Mouse (Mus musculus) adrenal gland, postnatal 10 days (tissue): ENCODE measurements around the gene Ros1. TPM values are rescaled to one million over a fixed set of nuclear protein-coding genes. Genes with fewer than 3 reads are reported as not detected.

ENCODE experiments used
- DNase-seq: peaks from one replicate; pipeline ENCODE4 v3.0.0; 2021; ENCODE audit warnings: mixed read lengths
- total RNA-seq, 2 experiments: library from RNA; stranded (reverse); gene quantifications; 2 replicates each; pipeline ENCODE4 v1.2.3; 2021

Ros1 gene
- total RNA-seq, 2 experiments from 2014 or later = 0.09 TPM; not detected in 1

DNA sequence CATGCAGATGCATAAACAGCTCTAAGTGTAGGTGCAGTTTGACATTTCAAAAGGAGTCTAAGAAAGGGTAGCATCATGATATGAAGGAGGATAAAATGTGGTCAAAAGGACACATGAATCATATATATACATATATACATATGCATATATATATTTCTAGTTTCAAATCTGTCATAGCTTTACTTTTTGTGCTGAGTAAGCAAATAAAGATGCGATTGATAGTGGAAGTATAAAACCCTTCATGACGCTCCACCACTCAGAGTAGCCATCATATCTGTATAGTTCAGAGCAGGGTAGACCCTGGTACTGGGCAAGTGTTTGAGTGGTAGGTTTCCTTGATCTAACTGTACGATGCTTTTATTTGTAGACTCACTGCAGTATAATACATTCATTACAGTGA lies 35.3 kb downstream of the Ros1 start:
- DNase-seq = no peak

DNA sequence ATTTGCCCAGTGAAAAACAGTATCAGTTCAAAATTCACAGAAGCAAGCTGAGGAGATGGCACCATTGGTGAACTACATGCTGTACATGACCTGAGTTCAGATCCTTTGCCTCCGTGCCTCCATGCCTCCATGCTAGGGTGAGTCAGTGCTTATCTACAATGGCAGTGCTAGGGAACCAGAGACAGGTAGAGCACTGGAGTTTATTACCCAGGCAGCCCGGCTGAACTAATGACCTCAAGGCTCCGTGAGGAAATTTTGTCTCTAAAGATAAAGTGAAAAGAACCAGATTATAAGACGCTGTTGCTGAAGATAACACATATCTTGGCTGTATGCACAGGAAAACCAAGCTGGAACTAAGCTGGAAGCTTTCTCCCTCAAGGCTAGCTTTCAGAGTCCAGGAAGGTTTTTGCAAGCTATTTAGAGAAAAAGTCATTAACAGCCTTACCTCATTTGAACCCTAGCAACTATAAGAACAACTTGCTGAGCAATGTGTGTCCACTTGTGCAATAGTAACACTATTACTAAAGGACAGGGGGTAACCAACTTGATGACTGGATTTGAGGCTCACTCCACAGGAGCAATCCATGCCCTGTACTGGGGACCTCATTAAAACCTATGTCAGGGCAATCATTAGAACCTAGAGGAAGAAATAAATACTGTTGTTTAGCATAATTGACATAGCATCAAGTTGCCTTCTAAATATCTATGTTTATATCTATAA lies 61.5 kb downstream of the Ros1 start:
- DNase-seq = no peak

DNA sequence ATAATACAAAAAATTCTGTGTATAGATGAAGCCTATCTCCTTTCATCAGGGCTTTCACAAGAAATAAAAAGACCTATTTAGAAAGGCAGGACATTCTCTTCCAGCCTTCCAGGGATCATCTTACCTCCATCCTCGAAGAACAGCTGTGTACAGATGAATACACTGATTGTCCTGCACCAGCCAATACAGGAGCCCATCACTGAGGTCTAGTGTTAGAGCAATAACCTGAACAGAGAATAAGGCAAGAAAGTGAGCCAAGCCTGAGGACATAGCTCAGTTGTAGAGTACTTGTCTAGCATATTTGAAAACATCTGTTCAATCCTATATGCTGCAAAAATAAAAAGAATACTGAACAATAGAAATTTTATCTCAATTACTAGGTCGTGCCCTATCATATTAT lies 64.3 kb downstream of the Ros1 start:
- DNase-seq = no peak

DNA sequence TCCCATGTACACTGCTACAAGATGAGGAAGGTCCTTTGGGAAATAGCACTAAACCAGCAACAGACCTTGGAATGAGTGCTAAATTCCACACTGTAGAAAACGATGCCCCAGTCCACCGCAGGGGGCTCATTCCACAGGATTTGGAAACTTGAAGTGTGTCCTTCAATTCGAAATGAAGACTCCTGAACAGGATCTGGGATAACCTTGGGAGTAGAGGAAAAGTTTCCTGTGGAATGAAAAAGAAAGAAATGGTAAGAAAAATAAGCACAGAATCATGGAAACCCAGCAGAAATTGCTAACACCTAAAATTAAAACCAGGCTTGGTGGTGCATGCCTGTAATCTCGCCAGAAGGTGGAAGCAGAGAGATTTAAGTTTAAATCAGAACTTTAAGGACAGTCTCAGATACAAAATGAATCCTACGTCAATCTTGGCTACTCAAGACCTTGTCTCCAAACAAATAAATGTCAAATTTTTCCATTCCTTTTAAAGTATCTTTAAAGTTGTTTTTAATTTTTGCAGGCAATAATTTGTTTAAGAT lies 66.1 kb downstream of the Ros1 start:
- no peak for DNase-seq

DNA sequence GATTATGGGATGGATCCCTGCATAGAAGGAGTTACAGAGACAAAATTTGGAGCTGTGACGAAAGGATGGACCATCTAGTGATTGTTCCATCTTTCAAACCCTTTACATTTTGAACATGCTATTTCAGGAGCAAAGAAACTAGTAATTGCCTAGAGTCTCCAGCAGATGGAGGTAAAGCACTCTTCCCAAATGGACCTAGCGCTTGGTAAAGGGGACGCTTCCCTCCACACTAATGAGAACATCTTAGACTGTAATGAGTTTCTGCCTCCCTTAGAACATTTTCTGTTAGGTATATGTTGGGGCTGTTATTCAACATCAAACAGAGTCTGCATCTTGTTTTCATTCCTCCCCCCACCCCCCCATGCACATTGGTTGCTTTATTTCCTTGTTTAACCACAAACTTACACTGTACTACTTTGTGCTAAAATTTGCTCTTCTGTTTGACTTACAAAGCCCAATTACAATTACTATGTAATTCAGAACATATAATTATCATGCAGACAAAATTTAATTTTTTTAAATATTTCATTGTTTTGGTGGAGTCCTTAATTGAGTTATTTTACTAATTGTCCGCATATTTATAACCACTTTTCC lies 88.8 kb downstream of the Ros1 start:
- DNase-seq = peak; percentile 27

DNA sequence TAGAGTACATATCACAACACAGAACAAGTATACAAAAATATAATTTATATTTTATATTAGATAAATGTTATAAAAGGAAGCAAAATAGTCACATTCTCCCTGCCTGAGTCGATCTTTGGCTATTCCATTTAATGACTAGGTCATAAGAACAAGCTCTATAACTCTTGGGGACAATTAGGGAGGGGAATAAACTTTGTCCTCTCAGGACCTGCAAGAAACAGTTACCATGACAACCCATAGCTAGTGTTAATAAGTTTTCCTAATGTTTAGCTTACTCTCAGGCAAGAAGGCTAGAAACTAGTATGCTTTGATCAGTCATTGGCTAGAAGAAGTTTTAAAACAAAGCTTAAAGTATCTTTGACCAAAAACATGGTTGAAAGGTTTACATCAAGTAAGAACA lies 93.8 kb downstream of the Ros1 start:
- DNase-seq = no peak

DNA sequence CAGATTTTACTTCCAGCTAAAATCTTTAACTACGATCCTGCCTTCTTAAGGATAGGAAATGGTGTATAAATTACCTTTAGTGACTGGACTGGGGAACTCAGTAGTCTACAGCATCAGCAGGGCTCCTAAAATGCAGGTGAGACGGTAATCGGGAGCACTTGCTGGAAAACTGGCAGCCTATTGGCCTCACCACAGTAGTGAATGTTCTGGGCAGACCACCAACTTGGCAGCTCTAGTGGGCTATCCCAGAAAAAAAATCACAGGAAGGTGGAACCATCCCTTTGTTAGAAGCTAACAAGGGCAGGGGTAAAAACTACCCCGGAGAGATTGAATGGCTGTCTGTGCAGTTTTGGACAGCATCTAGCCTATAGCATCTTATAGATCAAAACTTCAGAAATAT lies 102.9 kb downstream of the Ros1 start:
- DNase-seq = no peak

DNA sequence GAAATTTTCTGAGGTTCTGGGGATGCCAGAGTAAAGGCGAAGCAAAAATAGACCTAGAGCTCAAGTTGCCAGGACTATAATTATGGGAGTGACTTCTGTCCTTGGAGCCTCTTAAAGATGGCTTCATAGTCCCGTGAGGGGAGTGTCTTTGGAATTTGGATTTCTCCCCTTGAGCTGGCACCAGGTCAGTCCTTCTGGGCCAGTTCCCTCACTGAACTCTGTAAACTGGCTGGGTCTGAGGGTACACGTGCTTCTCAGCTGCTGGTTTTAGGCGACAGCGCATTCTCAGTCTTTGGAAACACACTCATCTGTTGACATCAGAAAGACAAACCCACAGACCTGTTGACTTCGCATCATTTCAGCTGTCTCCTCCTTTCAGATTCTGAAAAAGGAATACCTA lies 108.4 kb downstream of the Ros1 start:
- no peak for DNase-seq

DNA sequence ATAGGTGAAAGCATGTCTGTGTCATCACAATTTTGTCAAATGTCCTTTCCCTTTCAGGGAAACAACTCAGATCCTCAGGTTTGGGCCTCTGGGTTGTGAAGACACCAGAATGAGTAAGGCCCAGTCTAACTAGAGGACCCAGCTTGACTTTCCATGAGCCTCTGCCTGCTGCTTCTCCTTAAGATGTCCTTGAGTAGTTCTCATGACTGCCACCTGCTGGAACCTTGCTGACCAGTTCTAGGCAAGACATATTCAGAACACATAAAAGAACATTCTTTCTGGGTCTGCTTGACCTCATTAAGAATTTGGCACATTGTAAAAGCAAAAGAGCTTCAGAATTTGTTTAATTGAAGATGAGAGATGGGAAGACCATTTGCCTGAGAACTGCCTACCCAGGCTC lies 122.6 kb downstream of the Ros1 start:
- peak; percentile 76 for DNase-seq

DNA sequence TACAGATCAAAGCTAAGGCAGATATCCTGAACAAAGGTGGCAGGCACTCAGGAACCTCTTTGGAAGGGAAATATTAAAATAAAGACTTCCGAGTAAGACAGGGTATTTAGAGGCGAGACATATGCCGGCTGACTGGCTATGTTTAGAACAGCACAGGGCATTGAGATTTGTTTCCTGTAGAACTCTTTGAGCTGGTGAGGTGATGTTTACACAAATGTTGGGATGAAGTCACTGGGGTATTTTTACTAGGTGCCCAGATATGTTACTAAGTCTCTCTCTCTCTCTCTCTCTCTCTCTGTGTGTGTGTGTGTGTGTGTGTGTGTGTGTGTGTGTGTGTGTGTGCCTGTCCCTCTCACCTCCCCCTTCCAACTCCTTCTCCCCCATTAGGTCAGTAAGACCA lies 146.8 kb downstream of the Ros1 start:
- no peak for DNase-seq

DNA sequence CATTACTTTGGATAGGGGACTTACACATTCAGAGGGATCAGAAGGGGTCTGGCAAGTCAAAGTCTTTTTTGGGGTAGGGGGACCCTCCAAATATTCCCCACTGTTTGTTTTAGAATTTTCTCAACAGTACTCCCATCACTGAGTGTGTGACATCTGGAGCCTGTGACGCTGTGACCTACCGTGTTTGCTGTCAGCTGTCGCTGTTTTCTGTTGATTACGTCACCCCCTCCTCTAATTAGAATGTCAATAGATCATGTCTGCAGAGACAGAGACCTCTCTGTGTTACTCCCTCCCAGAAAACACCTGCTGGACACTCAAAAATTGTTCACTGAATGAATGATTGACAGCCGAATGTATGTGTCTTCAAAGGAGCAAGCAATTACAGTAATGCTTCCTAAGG lies 152.0 kb downstream of the Ros1 start:
- no peak for DNase-seq

DNA sequence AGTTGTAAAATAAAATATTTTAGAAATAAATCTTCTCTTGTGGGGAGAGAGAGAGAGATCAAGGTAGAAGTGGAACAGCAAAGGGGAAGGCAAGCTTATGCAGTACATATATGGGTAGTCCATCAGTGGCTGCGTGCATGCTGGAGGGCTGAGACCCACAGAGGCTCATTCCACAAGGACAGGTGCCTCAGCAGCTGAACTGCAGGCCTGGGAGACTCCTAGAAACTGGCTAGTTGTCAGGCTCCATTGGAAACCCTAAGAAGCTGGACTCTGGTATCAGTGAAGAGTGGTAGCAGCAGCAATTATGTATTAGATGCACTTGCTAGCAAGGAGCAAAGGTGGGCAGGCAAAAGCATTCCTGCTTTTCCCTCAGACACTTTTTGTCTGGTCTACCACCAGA lies 155.7 kb downstream of the Ros1 start:
- DNase-seq = no peak

DNA sequence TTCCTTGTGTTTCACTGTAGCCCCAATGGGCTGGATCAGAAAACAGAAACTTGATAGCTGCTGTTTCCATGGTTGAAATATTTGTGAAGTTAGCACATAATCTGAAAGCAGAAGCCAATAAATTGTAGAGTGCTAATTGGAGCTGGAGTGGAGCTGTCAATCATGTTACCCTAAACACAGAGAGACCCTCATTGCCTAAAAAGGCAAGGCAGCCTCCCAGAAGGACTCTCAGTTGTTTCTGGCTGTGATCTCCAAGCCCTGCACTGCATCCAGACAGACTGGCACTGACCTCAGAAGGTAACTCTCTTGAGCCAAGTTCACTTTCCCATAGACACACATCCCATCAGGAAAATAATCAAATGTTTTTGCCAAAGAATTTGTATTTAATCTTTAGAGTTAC lies 161.3 kb downstream of the Ros1 start:
- no peak for DNase-seq

DNA sequence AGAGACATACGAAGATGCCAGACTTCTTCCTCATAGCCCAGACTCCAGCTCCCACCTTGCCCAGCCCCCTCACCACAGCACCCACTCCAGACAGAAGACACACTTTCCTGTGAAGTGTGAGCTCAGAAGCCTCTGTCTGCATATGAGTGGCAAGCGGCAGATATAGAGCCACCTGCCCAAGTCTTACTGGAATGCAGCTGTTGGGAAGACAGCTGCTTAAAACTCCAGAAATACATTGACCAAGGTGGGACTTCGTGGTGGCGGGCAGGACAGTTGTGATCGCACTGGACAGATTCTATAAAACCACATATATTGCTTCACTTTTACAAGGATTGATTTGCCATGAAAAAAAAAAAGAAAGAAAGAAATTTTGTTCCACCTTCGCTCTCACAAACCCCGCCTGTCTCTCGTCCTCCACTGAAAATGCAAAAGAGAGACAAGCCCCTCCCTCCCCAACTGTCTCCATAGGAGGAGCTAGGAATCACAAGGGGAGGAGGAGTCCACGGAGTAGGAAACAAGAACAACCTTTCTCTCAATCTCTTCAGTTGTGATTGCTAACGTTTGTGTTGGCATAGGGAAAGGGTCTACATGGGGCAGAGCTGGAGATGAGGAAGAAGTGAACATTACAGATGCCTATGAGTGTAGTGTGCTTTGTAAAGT lies 165.5 kb downstream of the Ros1 start:
- no peak for DNase-seq

DNA sequence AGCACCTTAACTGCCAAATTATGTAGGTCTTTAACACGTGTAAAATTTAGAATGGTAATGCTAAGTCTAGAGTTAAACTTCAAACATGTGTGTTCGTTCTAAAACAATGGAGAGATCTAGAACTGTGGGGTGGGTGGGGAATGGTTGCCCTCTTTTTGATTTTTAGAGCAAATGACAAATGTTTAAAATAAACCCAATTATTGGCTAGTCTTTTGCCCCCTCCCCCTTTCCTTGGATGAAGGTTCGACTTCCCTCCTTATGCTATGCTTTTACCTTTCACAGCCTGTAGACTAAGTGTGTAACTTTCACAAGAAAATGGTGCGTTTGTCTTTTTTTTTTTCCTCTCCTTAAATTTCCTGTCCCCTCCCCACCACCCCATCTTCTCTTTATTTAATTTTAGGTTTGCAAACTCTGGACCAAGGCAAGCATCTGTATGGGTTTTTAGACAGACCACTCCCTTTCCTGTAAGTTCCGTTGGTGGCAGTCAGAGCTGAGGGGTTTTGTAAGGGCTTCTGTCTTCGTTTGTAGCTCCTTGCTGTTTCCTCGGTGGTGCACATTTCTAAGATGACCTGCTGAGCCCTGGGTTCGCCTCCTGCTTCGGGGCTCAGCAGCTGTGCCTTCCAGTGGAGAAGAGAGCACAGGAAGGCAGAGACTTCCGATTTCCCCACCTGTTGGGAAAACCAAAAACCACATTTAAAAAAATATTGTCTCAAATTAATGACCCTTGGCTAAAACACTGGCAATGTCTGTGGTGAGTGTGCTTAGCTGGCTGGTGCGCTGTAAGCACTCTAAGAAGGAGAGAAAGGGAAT lies 166.3 kb downstream of the Ros1 start:
- no peak for DNase-seq

DNA sequence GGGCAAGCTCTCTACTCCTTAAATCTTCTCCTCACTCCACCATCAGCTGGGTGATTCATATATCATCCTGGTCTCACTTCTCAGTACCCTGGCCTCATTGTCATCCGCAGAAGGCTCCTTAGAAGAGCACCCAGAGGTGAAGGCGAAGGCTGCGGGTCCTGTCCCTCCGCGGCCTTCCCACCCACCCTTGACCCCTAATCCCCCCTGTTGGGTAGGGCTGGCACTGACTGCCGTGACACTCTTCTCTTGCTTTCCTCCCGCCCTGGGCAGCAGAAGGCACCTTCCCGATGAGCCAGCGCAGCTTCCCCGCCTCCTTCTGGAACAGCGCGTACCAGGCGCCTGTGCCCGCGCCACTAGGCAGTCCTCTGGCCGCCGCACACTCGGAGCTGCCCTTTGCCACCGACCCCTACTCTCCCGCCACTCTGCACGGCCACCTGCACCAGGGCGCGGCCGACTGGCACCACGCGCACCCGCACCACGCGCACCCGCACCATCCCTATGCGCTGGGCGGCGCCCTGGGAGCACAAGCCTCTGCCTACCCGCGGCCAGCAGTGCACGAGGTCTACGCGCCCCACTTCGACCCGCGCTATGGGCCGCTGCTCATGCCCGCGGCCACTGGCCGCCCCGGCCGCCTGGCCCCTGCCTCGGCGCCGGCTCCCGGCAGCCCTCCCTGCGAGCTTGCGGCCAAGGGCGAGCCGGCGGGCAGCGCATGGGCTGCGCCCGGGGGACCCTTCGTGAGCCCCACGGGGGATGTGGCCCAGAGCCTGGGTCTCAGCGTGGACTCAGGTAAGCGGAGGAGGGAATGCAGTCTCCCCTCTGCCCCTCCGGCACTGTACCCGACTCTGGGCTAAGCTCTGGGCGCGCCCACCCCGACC lies 167.6 kb downstream of the Ros1 start:
- DNase-seq = peak; percentile 20

DNA sequence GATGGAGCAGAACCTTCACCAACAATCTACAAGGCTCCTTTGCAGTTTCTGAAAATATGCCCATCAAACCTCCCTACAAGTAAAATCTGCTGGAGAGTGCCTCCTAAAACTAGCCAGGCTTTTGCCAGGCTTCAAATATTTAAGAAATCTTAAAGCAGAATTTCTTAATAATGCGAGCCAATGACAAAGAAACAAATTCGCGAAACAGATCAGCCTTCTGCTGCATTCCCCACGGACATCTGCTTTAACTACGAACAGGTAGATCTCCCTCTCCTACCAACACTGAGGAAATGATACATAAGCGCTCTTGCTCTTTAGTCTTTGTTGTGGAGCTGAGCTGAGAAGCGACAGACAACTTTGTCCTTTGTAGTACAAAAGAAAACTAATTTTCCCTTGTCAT lies 169.2 kb downstream of the Ros1 start:
- no peak for DNase-seq

DNA sequence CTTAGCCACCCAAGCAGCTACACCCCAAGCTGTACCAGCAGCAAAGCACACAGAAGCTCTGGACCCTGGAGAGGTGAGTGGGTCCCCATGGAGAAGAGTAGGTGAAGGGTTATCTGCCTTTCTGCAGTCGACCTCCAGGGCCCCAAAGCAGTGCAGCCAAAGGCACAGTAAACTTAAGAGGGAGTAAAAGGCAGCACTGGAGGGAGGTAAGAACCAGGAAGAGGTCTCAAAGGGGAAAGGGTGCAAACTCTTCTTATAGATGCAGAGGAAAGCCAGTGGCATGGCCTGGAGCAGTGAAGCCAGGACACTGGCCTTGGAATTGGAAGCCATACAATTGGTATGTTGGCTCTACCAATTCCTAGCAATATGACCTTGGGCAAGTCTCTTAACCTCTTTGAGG lies 169.8 kb downstream of the Ros1 start:
- no peak for DNase-seq

DNA sequence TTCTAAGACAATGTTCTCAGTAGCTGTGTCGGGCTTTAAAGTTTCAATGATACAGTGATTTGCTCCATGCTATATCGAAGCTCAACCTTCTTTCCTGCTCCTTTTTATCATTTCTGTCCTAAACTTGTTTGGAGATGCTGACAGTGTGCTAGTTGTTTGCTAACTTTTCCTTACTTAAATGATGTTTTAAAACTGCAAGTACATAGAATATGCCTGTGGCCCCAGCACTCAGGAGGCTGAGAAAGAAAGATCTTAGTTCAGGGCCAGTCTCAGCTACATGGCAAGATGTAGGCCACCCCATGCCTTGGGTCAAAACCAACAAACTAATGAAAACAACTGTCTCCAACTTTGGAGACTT lies 171.0 kb downstream of the Ros1 start:
- DNase-seq = no peak

DNA sequence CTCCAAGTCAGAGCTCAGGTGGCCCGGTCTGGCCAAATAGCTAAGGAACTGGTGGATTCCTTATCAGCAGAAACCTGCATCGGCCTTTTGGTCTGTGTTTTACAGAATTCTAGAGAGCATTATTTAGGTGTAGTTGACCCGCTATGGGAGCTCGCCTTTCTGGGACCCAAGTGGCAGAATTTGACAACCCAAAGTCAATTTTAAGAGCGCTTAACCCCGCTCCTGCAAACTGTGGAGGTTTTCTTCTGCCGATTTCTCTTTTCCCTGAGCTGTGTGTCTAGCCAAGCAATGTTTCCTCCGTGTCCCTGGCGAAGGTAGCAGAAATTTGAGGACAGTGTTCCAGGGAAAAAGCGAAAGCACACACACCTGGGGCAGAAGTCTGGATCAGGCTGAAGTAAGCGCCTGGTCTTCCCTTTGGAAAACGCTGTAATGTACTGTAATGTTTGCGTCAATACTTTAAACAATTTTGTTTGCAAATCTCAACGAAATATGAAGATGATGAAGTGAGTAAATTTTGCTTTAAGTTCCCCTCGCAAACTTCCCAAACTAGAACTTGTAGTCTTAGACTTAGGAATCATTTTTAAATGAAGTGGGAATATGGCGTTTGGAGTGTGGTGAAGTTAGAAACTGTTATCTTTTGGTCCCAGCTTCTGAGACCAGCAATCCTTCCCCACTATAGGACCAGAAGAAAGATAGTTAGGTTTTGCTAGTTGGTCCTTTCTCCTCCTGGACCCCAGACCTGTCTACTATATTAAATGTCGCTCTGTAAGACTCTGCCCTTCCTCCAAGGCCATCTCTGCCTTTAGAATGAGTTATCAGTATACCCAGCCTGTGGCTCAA lies 171.6 kb downstream of the Ros1 start:
- DNase-seq = no peak
